Mouse (Mus musculus) left cerebral cortex, adult 2 months (tissue): ENCODE results near the gene Abtb2. TPM values are rescaled to one million over a fixed set of nuclear protein-coding genes. Genes with fewer than 3 reads are reported as not detected.

Experiments used
- DNase-seq, 2 experiments: peaks; one replicate each; pipeline ENCODE4 v3.0.0; 2021 to 2022; ENCODE audit warnings: low spot score in 2 of 2, mixed read lengths in 1 of 2; ENCODE audit errors: extremely low spot score in 1 of 2
- H3K27ac ChIP-seq: fragments of 200-600 bp; 2 replicates; pipeline ENCODE4 v1.8.1; 2022
- H3K4me3 ChIP-seq: fragments of 200-600 bp; 2 replicates; pipeline ENCODE4 v1.8.1; 2022
- CTCF ChIP-seq: fragments of 200-600 bp; IDR thresholded peaks from 2 replicates; pipeline ENCODE4 v1.8.1; 2022; ENCODE audit warnings: antibody characterized with exemption, mild to moderate bottlenecking, moderate library complexity
- intact Hi-C: fragments of 180-260 bp; cut with DNase I; formaldehyde crosslinking; loops from one replicate; pipeline ENCODE4 v1.15.1; 2025
- total RNA-seq, 2 experiments: library from RNA; stranded (reverse); gene quantifications; 2 replicates each; pipeline ENCODE4 v1.2.3; 2021

The Abtb2 gene
- total RNA-seq, 2 experiments from 2014 or later: 8.1 to 9.7 TPM

DNA sequence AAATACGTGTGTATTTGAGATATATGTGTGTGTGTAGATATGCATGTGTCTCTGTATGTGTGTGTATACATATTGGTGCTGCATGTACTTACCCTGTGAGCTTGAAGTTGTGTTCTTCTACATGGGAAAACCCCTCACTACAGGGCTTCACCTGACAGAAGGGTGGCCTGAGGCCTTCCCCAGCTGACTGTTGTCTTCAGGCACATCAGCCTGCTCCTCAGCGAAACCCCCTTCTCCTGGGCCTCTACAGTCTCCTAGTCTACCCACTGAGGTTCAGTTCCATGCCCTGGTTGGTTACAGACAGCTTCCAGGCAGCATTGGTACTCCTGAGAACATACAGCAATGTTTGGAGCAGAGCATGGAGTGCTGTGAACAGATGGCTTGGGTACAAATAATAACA is 118.3 kb downstream of the Abtb2 start:
- Histone ChIP-seq H3K27ac (no peak overlapping the region), H3K4me3 (no peak overlapping the region)
- intact Hi-C loops: no loop called here
- no peak for DNase-seq
- TF ChIP-seq CTCF: no peak

DNA sequence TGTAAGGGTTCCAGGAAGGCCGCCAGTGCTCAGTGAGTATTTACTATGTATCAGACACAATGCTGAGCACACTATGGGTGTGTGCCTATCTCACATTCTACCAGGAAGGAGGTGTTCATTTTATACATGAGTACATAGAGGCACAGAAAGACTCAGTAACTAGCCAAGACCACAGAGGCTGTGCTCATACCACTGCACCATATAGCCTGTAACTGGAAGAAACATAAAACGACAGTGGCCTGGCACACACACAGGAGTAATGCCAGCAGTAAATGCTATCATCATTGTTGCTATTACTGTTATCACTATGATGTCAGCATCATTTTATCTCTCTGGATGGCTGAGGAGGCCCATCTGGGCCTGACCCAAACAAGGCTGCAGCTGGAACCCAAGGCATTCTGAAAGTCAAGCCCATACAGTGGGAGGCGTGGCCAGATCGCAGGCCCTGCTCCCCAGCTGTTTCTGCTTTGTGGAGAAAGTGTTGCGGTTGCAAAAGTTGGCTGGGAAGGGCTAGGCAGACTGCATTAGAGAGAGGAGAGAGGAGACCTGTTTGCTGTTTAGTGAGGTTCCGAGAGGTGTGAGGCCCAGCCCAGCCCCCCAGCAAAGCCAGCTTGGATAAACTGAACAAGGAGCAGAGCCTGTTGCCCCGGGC is 118.9 kb downstream of the Abtb2 start:
- no peak for DNase-seq
- H3K27ac ChIP-seq: no peak overlapping the region
- no peak overlapping the region for H3K4me3 ChIP-seq
- no peak for TF ChIP-seq CTCF
- intact Hi-C loops: no loop called here

GRCm38 (mm10) chr2:103685581-103685980 is 119.5 kb downstream of the Abtb2 start:
- no peak for TF ChIP-seq CTCF
- intact Hi-C loops: no loop called here
- no peak overlapping the region for H3K27ac ChIP-seq
- H3K4me3 ChIP-seq: no peak overlapping the region
- DNase-seq: no peak

DNA sequence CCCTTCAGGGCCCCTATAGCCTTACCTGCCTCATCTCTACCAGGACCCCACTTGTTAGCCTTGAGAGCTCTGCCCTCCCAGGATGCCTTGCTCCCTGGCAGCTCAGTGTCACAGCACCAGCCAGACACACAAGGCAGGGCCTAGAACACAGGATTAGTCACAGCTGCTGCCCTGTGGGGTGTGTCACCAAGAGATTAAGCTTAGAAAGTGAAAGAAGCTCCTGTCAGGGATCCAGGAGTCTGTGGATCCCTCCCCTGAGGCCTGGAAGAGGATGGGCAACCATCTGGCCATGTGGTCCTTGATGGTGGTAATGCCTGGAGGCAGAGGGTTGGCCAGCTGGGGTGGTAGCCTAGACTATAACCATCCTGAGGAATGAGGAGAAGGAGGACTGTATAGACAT is 121.0 kb downstream of the Abtb2 start:
- Histone ChIP-seq H3K27ac (no peak overlapping the region), H3K4me3 (no peak overlapping the region)
- DNase-seq: no peak
- intact Hi-C loops: no loop called here
- no peak for TF ChIP-seq CTCF

GRCm38 (mm10) chr2:103687888-103688287 is 121.8 kb downstream of the Abtb2 start:
- Histone ChIP-seq H3K4me3 (no peak overlapping the region), H3K27ac (no peak overlapping the region)
- intact Hi-C loops: no loop called here
- DNase-seq: no peak
- TF ChIP-seq CTCF: no peak

GRCm38 (mm10) chr2:103690425-103690824 is 124.3 kb downstream of the Abtb2 start:
- intact Hi-C loops: no loop called here
- no peak overlapping the region for H3K27ac ChIP-seq
- no peak for TF ChIP-seq CTCF
- no peak overlapping the region for H3K4me3 ChIP-seq
- peak in 1 of 2 experiments; percentile 35 for DNase-seq

DNA sequence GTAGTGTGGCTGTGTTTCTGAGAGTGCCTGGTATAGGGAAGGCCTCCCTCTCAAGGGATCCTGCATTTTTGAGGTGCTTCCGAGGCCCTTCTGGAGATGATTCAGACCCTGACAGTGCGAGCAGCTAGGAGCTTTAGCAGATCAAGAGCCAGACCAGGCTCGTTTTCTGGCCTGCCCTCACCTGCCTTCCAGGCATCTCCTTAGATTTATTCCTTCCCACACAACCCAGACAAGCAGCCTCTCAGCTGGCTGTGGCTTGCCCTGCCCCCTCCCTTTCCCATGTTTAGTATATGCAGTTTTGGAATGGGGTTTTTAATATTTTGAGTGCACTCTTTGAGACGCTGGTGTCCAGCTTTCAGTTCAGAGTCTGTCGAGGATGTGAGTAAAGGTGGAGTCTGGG is 124.7 kb downstream of the Abtb2 start:
- no peak for DNase-seq
- intact Hi-C loops: no loop called here
- H3K27ac ChIP-seq: no peak overlapping the region
- no peak for TF ChIP-seq CTCF
- H3K4me3 ChIP-seq: no peak overlapping the region

- Histone ChIP-seq H3K4me3 (no peak overlapping the region), H3K27ac (no peak overlapping the region)
- TF ChIP-seq CTCF: no peak
- DNase-seq: no peak
- intact Hi-C loops: no loop called here
Observed at GRCm38 (mm10) chr2:103691278-103691677, 125.2 kb downstream of the Abtb2 start.

GRCm38 (mm10) chr2:103692810-103693209 is 126.7 kb downstream of the Abtb2 start:
- Histone ChIP-seq H3K27ac (no peak overlapping the region), H3K4me3 (no peak overlapping the region)
- DNase-seq: no peak
- intact Hi-C loops: no loop called here
- no peak for TF ChIP-seq CTCF

- TF ChIP-seq CTCF: no peak
- H3K4me3 ChIP-seq: no peak overlapping the region
- no peak for DNase-seq
- no peak overlapping the region for H3K27ac ChIP-seq
- intact Hi-C loops: no loop called here
Observed at GRCm38 (mm10) chr2:103694777-103695563, 128.9 kb downstream of the Abtb2 start.

DNA sequence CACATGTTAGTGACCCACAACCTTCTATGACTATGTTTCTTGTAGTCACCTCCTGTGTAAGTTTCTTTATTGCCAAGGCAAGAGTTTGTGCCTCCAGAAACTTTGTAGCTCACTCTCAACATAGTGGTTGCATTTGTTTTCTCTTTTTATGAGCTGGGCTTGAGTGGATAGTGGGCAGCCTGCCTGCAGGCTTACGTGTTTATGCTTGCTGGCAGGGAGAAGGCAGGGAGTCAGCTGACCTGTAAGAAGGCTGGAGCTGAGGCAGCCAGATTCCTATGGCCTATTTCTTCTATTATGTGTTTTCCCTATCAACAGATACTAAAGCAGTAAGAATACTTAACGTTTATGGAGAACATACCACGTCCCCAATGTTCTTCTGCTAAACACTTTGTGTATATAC is 130.1 kb downstream of the Abtb2 start:
- no peak for TF ChIP-seq CTCF
- intact Hi-C loops: no loop called here
- no peak overlapping the region for H3K4me3 ChIP-seq
- no peak overlapping the region for H3K27ac ChIP-seq
- no peak for DNase-seq

DNA sequence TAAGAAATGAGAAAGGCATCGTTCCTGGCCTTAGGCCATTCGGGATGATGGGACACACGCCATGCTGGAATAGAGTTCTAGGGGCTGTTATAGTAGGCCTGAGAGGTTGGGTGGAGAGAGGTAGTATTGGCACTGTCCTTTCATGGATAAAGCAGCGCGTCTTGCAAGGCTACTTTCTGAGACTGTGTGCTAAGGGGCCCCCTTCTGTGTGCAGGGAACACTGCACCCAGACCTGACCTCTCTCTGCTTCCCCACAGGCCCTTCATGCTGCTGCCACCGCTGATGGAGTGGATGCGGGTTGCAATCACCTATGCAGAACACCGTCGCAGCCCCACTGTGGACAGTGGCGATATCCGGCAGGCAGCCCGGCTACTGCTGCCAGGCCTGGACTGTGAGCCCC is 134.4 kb downstream of the Abtb2 start:
- no peak for DNase-seq
- TF ChIP-seq CTCF: peak; percentile 38; the same call in 1 of the 2 replicates
- Histone ChIP-seq H3K27ac (no peak overlapping the region), H3K4me3 (no peak overlapping the region)
- intact Hi-C loops: no loop called here

- intact Hi-C loops: no loop called here
Observed at GRCm38 (mm10) chr2:103703336-103703735, 137.2 kb downstream of the Abtb2 start.

More at GRCm38 (mm10) chr2:103703336-103703735, 137.2 kb downstream of the Abtb2 start:
- no peak for TF ChIP-seq CTCF
- H3K4me3 ChIP-seq: no peak overlapping the region
- no peak overlapping the region for H3K27ac ChIP-seq
- no peak for DNase-seq
